Mouse (Mus musculus): ENCODE measurements at regions not wholly inside any gene's neighbourhood (a gene's known extent, or its start where the extent isn't known, plus 50 kb on each side); places are given as distances from the start of the nearest gene placed in this dataset.

- no peaks in the 10 kb centered on the region for H3K4me1 ChIP-seq (ENCODE audit: control insufficient read depth in 1 of 2, insufficient read depth in 2 of 2, low read length in 2 of 2)
- no peaks in the 10 kb centered on the region for H3K9me3 ChIP-seq (replicated peaks; ENCODE audit: insufficient read depth, low read length)
- no peak for TF ChIP-seq CTCF (IDR thresholded peaks at IDR 0.05 in 2 of 3, conservative IDR thresholded peaks at IDR 0.05 in 1 of 3; ENCODE audit: control insufficient read depth in 1 of 3, insufficient read depth in 1 of 3, low read depth in 2 of 3, low read length in 3 of 3, poor library complexity in 1 of 3, severe bottlenecking in 1 of 3)
- TF ChIP-seq USF2 (IDR thresholded peaks at IDR 0.05; ENCODE audit: borderline replicate concordance in 1 of 2, insufficient read depth in 1 of 2, low read depth in 1 of 2, low read length in 2 of 2) = no peak
- no peak for TF ChIP-seq GATA1 (IDR thresholded peaks at IDR 0.05; ENCODE audit: low read depth, low read length)
- no peak for TF ChIP-seq RCOR1 (IDR thresholded peaks at IDR 0.05; ENCODE audit: low read depth, low read length)
- no peak for TF ChIP-seq TBP (IDR thresholded peaks at IDR 0.05; ENCODE audit: low read depth, low read length)
- TF ChIP-seq MEF2A (IDR thresholded peaks at IDR 0.05; ENCODE audit: extremely low read depth, insufficient replicate concordance, low read depth, low read length, poor library complexity, severe bottlenecking) = no peak
- TF ChIP-seq UBTF (IDR thresholded peaks at IDR 0.05; ENCODE audit: borderline replicate concordance, insufficient read depth, low read depth, low read length) = no peak
- TF ChIP-seq MAZ (IDR thresholded peaks at IDR 0.05; ENCODE audit: low read depth, low read length) = no peak
- TF ChIP-seq NRF1 (IDR thresholded peaks at IDR 0.05; ENCODE audit: insufficient read depth, low read depth, low read length, poor library complexity, severe bottlenecking) = no peak
- no peak for TF ChIP-seq NELFE (IDR thresholded peaks at IDR 0.05; ENCODE audit: low read depth, low read length)
- TF ChIP-seq ZNF384 (IDR thresholded peaks at IDR 0.05; ENCODE audit: low read depth, low read length) = no peak
- no peak for TF ChIP-seq BHLHE40 (IDR thresholded peaks at IDR 0.05; ENCODE audit: borderline replicate concordance, low read depth, low read length)
- H3K27ac ChIP-seq (ENCODE audit: control insufficient read depth, low read depth, low read length) = no peak overlapping the region
- no peak overlapping the region for H3K4me3 ChIP-seq (ENCODE audit: control insufficient read depth in 1 of 2, insufficient read depth in 1 of 2, low read depth in 2 of 2, low read length in 2 of 2)
- no peak overlapping the region for H3K9ac ChIP-seq (ENCODE audit: control insufficient read depth, low read depth, low read length, poor library complexity, severe bottlenecking)
- no peaks in the 10 kb centered on the region for H3K79me2 ChIP-seq (ENCODE audit: control insufficient read depth, insufficient read depth, low read length, poor library complexity)
- H3K27me3 ChIP-seq (ENCODE audit: control insufficient read depth in 1 of 2, insufficient read depth in 2 of 2, low read length in 2 of 2) = peaks cover 1 to 4% of the 10 kb centered on the region in 2 experiments; a peak in 3 of 4 replicates
- no peaks in the 10 kb centered on the region for H3K36me3 ChIP-seq (ENCODE audit: control insufficient read depth in 1 of 2, insufficient read depth in 2 of 2, low read length in 2 of 2)
- no peak for DNase-seq (ENCODE audit: low read depth, low spot score)
Measured at GRCm38 (mm10) chr15:64500783-64501182, 316.7 kb upstream of the Gm21798 start.

GRCm38 (mm10) chr15:64501479-64501878 is 316.0 kb upstream of the Gm21798 start:
- no peak overlapping the region for H3K27ac ChIP-seq (ENCODE audit: control insufficient read depth, low read depth, low read length)
- TF ChIP-seq SIN3A (IDR thresholded peaks at IDR 0.05; ENCODE audit: low read length) = no peak
- no peak for TF ChIP-seq MAFK (IDR thresholded peaks at IDR 0.05; ENCODE audit: borderline replicate concordance, low read depth, low read length)
- TF ChIP-seq ZKSCAN1 (IDR thresholded peaks at IDR 0.05; ENCODE audit: low read depth, low read length) = no peak
- no peak overlapping the region for H3K9ac ChIP-seq (ENCODE audit: control insufficient read depth, low read depth, low read length, poor library complexity, severe bottlenecking)
- H3K36me3 ChIP-seq (ENCODE audit: control insufficient read depth in 1 of 2, insufficient read depth in 2 of 2, low read length in 2 of 2) = no peaks in the 10 kb centered on the region
- H3K4me3 ChIP-seq (ENCODE audit: control insufficient read depth in 1 of 2, insufficient read depth in 1 of 2, low read depth in 2 of 2, low read length in 2 of 2) = no peak overlapping the region
- no peaks in the 10 kb centered on the region for H3K4me1 ChIP-seq (ENCODE audit: control insufficient read depth in 1 of 2, insufficient read depth in 2 of 2, low read length in 2 of 2)
- no peaks in the 10 kb centered on the region for H3K9me3 ChIP-seq (replicated peaks; ENCODE audit: insufficient read depth, low read length)
- H3K27me3 ChIP-seq (ENCODE audit: control insufficient read depth in 1 of 2, insufficient read depth in 2 of 2, low read length in 2 of 2) = peaks cover 0 to 1% of the 10 kb centered on the region in 2 experiments; a peak in 1 of 4 replicates
- no peaks in the 10 kb centered on the region for H3K79me2 ChIP-seq (ENCODE audit: control insufficient read depth, insufficient read depth, low read length, poor library complexity)
- DNase-seq (ENCODE audit: low read depth, low spot score) = no peak

Data from MEL (cell line).